Mouse (Mus musculus) heart, postnatal 36 days (tissue): ENCODE measurements at regions not wholly inside any gene's neighbourhood (a gene's known extent, or its start where the extent isn't known, plus 50 kb on each side); places are given as distances from the start of the nearest gene placed in this dataset.
"Not testable (repeated sequence)": the region's sequence is repeated elsewhere in the genome, so short reads cannot be mapped to it uniquely, and the experiment has no call there.

Experiments used
- DNase-seq, 2 experiments: peaks; one replicate each; pipeline ENCODE4 v3.0.0; 2021 to 2022
- intact Hi-C: fragments of 180-260 bp; cut with DNase I; formaldehyde crosslinking; loops from one replicate; pipeline ENCODE4 v1.15.1; 2025

DNA sequence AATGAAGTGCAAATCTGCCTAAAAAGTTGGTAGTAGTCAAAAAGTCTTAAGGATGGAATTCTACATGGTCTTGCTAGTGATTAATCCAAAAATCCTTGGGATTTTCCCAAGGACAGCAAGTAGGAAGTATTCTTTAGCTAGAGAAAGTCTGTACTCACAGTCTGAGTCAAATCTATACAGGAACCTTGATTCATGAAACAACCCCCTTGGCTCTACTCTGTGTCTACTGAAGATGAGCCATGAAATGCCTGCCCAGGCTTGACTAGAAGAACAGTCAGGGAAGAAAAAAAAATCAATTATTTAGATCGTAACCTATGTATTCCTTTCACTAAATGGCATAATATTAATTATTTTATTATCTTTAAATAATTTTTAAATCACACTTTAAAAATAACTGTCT, 454.2 kb downstream of the Inhba start:
- DNase-seq, result no peak
- intact Hi-C loops, result no loop called here

DNA sequence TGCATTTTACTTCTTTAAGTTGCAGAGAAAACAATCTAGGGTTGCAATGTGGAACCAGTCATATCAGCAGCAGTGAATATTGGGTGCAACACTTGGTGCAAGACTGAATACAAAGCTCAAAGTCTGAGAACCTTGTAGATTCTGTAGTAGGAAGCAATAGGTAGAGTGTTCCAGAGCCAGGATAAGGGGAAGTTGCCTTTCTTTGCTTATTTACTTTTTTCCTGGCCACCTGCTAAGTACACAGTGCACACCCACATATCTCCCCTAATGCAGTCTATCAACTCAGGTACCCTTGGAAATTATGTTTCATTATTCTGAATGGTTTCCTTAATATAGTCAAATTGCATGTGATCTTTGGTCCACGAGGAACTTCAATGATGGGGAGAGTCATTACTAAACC, 464.9 kb downstream of the Inhba start:
- no peak for DNase-seq
- intact Hi-C loops, result no loop called here

DNA sequence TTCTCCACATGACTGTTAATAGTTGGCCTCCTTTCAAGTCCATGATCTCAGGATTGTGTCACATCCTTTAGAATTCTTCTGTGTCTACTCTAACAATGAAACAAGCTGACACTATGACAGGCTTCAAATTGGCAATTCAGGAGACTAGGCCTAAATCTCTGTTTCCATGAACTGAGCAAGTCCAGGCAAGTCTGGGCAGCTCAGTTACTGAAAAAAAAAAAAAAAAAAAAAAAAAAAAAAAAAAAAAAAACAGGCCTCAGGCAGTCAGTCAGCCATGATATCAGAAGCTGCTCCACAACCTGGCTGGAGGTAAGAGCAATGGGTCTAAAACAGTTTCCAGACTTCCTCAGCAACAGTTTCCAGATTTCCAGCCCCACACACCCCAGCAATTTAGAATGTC, 475.6 kb downstream of the Inhba start:
- no peak for DNase-seq
- intact Hi-C loops, result no loop called here

DNA sequence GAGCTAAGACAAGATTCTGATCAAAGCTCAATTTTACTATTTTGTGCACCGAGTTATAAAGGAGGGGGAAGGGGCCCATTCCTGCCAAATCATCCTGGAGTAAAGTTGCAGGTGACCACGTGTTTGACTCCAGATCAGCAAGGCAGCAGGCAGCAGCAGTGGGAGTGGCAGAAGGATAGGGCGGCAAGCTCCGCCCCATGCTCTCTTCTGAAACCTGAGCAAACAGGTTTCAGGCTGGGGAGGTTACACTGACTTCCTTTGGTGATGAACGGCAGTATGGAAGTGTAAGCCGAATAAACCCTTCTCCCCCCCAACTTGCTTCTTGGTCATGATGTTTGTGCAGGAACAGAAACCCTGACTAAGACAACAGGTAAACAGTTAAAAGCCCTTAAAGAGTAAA, 479.0 kb downstream of the Inhba start:
- intact Hi-C loops, DNase-seq: not testable (repeated sequence)

DNA sequence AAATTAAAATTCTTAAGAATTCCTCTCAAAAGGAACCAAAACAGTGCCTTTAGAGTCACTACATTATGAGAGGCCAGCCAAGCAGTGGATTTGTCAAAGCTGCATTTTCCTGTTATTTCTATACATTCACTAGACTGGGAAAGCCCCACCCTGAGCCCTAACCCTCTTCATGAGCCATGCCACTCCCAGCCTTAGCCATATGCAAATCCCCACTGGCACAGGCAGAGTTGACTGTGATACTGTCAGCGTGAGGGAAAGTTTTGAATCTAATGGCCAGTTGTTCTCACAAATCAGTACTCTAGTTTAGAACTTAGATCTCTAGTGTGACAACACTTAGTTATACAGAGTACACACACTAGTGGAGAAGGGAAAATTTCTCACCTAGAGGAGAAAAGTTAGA, 486.4 kb downstream of the Inhba start:
- intact Hi-C loops, result no loop called here
- no peak for DNase-seq

DNA sequence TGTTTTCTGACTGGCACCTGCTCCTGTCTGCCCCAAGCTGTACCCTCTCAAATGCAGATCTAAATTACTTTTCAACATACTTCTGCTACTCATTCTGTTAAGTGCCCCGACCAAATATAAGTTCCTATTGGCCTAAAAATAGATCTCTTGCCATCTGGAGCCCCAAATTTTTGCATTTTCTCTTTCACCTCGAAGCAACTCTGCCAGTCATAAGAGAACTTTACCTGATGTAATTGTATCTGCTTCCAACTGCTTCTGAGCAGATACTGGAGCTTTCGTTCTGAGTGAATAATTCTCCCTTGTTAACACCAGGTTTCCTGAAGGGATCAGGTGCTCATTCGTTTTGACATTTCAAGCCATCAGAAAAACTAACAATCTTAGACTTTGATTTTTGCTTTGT, 501.2 kb downstream of the Inhba start:
- intact Hi-C loops, result no loop called here
- no peak for DNase-seq

DNA sequence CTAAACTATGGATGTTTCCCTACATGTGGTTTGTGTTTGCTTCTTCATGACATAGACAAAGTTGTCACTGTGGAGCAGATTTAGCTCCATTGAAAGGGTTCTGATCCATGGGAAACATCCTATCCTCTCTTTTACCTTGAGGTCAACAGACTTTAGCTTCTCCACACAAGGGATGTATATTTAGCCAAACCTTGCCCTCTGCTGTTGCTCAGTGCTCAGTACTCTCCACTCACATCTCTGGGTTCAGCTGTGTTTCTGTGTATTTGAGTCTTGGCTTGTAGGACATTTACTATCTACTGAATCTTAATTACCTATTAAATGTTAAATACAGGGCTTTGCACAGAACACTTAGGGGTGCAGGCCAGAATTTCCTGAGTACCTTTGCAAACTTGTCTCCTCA, 503.5 kb downstream of the Inhba start:
- intact Hi-C loops, result no loop called here
- DNase-seq, result no peak

DNA sequence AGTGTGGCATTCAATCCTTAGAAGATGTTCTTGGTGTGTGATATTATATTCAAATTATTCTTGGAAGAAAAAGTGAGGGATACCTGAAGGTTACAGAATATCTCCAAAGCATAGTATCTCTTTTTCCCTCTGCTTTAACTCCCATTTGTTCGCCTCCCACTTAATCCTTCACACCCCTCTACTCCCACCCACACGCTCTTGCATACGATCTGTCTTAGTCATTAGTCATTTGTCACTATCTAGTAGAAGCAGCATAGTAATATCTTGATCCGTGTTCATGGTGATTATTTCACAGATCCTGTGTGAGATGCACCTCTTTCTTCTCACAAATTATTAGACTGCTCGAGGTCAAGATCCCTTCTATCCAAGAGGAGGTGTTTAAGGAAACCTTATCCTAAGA, 517.4 kb downstream of the Inhba start:
- intact Hi-C loops, result no loop called here
- DNase-seq, result no peak

DNA sequence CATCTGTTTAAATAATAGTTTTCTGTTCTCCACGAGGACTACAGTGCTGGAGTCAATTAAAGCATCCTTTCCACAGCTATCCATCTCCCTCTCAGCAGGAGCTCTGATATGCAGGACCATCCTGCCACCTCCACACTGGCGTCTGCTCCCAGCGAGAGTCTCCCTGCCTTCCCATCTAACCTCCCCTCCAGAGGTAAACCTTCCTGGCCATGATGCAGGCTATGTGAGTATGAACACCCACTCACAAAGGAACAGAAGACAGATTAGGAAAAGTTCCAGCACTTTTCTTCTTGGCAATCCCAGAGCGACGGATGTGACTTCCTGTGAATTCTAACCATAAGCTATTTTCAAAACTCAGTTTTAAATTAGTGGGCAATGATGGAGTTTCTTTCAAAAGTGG, 532.1 kb downstream of the Inhba start:
- no peak for DNase-seq
- intact Hi-C loops, result no loop called here

DNA sequence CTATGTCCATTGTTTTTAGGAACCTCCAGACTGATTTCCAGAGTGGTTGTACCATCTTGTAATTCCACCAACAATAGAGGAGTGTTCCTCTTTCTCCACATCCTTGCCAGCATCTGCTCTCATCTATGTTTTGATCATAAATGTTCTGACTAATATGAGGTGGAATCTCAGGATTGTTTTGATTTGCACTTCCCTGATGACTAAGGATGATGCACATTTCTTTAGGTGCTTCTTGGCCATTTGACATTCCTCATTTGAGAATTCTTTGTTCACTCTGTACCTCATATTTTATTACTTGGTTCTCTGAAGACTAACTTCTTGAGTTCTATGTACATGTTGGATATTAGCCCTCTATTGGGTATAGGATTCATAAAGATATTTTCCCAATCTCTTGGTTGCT, 538.4 kb downstream of the Inhba start:
- no peak for DNase-seq
- intact Hi-C loops, result no loop called here

DNA sequence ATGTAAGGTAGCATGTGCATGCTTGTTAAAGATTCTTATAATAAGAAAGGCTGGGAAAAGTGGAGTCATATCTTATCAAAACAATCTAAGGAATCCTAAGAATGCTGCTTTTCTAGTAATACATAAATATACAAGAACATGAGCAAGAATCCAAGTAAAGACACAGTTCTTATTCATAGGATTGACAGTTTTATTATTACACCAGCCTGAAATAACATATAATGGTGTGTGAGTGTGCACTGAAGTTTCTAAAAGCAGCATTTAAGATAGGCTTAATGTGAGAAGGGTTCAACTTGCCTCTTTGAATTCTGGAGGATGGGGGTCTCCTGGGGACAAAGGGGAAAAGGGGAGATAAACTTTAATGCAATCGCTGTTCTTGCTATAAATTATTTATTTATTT, 553.3 kb downstream of the Inhba start:
- DNase-seq, result no peak
- intact Hi-C loops, result no loop called here

DNA sequence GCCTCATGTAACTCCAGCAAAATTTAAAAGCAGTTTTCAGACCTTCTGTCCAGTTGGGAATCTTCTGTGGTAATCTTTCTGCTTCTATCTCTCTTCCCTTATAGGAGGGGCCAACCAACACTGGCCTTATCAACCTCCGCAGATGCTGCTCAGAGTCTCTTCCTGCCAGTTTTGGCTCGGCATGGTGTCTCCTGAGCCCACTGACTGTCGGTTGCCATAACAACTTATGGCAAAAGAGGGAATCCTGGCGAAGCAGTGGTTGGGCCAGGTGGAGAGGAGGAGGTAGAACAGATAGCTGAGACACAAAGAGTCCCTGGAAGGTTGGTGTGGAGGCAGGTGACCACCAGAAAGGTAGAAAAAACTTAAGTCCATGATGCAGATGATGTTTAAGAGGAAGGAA, 562.4 kb downstream of the Inhba start:
- intact Hi-C loops, result no loop called here
- DNase-seq, result no peak

DNA sequence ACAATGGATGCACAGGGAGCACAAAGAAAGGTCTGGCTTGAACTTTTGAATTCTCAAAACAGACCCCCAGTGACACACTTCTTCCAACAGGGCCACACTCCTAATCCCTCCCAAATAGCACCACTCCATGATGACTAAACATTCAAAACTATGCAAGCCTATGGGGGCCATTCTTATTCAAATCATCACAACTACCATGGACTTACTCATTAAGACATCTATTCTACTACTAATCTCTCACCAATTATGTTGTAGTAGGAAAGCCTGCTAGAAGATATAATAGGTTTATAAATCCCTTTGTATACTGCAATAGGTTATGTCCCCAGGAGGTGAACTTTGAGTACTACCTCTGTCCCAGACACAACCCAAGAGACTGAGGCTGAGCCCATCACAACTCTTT, 574.6 kb downstream of the Inhba start:
- intact Hi-C loops, result no loop called here
- no peak for DNase-seq

DNA sequence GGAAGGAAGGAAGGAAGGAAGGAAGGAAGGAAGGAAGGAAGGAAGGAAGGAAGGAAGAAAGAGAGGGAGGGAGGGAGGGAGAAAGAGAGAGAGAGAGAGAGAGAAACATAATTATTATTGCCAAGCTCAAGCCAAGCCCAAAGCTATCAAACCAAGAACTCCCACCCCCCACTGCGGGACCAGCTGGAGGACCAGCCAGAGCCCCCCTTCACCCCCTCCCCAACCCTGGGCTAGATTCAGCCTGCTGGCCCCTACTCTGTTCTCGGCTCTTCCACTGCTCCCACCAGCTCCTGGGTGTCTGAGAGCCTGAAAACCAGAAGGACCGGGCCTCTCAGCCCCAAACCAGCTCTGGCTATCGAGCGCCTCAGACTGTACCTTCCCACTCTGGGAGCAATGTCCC, 608.1 kb downstream of the Inhba start:
- DNase-seq, result no peak
- intact Hi-C loops, result no loop called here

DNA sequence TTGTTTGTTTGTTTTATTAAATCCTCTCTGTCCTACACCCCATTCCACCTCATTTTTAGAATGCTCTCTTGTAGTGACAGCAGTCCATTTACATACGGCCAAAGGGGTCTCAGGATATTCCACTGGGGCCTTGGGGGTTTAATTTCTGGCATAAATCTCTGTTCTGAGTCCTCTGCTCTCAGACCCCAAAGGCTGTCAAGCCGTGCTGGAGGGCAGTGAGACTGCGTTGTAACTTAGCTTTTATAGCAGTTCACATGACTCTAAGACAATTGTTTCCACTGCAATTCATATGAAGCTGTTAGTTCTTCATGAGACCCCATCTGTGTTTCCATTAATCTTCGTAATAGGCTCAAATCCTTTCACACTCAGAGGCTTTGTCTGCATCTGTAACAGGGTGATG, 614.9 kb downstream of the Inhba start:
- DNase-seq, result no peak
- intact Hi-C loops, result no loop called here

DNA sequence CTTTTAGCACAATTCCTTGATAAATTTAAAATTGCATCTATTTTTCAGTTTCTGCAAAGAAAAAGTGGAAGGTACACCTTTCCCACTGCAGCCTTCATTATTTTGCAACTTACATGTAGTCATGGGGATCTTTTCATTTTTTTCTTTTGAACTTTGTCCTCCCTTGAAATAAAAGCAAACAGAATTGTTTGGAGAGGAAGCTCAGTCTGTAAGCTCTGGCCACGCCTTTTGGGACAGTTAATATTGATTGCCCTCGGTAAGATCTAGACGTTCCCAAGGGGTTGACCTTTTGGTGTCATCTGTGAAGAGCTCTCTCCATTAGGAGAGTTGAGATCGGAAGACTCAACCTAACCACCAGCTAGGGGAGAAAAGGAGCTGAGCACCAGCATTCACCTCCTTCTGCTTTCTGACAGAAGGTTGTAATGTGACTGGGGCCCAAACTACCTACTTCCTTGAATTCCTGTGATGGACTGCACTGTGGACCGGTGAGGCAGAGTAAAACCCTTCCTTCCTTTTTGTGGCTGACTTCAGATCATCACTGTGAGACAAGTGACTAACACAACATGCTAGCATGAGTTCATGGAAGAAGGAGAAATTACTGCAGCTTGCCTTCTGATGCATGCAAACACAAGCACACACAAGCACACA, 621.9 kb downstream of the Inhba start:
- intact Hi-C loops, result no loop called here
- no peak for DNase-seq

DNA sequence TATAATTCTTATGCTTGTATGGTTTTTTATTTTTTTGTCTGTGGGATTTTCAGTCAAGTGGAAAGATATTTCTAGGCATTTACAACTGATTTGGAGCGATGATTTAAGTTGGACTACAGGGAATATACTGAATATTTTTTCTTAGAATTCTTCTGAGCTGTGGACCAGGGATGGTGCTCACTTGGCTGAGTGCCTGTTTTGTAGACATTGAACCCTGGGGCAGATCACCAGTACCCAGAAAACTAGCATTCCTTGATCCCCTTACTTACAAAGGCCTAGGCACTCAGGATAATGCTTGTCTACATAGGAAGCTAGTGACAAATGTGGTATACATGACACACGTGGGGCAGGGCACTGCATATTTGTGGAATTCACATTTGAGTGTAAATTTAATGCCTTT, 624.6 kb downstream of the Inhba start:
- no peak for DNase-seq
- intact Hi-C loops, result no loop called here

DNA sequence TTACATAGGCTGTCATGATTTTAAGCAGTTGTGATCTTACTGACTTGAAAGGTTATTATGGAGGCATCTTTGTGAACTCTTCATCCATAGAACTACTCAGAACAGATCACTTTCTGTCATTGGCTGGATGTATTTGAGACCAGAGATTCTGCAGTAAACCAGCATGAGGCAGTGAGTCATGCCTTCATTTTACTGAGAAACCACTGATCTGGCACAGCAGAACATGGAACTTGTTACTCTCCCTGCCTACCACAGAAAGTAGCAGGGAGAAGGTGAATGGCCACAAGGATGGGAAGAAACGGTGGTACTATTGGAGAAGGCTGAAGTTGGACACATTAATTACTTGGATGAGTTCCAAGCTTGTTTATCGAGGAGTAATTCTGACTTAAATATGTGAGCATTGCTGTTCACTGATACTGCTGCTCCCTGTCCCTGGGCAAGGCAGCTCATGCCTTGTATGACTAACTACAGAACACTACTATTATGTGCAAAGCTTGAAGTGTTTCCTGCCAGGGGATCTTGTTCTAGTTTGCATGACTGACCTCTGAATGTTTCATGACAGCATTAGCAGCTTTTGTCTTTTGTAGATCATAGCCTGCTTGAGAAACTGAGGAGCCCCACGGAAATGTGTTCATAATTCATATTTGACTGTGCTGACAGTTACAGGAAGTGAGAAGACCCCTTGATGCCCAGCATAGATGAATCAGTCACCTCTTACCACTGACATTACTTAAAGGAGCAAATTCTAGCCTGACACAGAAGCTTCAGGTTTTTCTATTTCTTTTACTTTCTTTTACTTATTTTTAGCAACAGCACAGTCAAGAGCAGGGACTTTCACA, 630.2 kb downstream of the Inhba start:
- no peak for DNase-seq
- intact Hi-C loops, result no loop called here

DNA sequence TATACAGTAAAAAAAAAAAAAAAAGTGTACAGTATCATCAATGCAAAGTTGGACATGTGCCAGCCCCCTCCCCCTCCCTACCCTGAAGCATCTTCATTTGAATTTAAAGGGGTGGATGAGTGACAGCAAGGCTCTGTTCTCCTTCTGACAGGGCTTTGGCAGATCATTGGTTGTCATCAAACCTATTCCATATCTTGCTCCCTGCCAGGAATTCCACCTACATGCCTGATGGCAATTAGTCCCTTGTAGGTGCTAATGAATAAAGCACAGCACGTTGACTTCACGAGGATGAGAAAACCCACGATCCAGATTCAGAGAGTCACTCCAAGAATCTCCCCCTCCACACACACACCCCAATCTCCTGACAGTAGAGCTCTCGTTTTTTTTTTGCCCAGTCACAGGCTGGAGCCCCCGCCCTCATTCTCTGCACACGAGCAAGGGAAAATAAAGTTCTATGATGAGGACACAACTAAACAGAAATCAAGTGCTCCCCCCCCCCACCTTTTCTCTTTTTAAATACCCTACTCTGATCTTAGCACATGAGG, 630.9 kb downstream of the Inhba start:
- intact Hi-C loops, result no loop called here
- no peak for DNase-seq

DNA sequence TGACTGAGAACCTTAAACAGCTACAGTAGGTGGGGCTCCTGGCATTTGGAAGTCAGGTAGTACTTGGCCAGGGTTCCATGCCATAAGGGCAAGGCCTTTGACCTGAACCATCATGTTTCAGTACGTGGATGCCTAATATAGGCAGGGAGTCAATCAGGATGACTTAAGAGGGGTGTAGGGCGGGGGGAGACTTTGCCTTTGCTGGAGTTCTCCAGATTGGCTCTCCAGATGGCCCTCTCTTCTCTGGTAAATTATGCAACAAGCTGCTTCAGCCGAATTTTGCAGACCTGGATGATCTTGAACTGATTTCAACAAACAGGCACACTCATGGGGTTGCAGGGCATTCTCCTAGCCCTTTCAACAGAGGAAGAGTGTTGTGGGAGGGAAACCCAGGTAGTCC, 633.7 kb downstream of the Inhba start:
- DNase-seq, result no peak
- intact Hi-C loops, result no loop called here

DNA sequence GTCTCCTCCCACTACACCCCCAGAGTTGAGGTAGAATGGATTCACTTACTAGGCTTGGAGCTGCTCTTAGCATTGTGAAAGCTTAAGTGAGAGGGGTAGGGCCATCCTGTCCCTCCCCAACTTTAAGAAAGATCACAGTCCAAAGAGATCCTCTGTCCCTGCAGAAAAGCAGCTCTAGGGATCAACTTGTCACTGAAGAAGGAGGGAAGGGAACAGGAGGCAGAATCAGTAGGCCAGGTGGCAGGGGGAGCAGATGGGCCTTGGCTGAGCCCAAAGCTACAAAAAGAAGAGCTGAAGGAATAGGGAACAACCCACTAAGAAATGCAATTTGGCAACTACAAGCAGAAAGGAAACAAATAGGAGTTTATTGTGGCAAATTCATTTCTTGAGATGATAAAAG, 634.4 kb downstream of the Inhba start:
- intact Hi-C loops, result no loop called here
- no peak for DNase-seq

DNA sequence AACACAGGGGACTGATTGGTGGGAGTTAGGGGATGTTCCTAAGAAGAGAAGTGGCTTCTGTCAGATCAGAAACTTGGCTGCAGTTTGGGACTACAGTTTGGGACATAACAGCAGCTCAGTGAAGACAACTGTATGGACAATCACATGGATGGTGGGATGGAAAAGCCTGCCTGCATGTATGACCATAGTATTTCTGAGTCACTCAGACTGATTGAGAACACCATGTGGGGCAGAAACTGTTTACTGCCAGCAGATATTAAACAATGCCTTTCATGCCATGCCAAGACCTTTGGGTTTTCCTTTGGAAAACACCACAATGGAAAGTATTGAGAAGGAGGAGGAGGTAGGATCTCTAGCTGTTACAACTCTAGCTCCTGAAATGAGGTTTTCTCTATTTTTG, 635.0 kb downstream of the Inhba start:
- no peak for DNase-seq
- intact Hi-C loops, result no loop called here
